Mouse (Mus musculus): Measurements from ENCODE around the gene Phospho1. TPM values are rescaled to one million over a fixed set of nuclear protein-coding genes. Genes with fewer than 3 reads are reported as not detected.
"Not testable (repeated sequence)": the region's sequence is repeated elsewhere in the genome, so short reads cannot be mapped to it uniquely, and the experiment has no call there.

Gene Phospho1
- polyA plus RNA-seq, 1 experiment from 2014 or later = 5.3 TPM

- Histone ChIP-seq H3K9me3 (replicated peaks) (no peaks in the 10 kb centered on the region), H3K4me3 (no peak overlapping the region), H3K9ac (no peak overlapping the region), H3K27me3 (no peaks in the 10 kb centered on the region), H3K4me2 (no peak overlapping the region), H3K27ac (no peak overlapping the region), H3K36me3 (no peaks in the 10 kb centered on the region), H3K4me1 (replicated peaks) (no peaks in the 10 kb centered on the region)
- no peak for ATAC-seq (replicated peaks; ENCODE audit: insufficient number of reproducible peaks, insufficient read depth, low FRiP score, low read depth)
- WGBS = 60% methylated on average over 6 of the region's 6 CpGs
Measured at GRCm38 (mm10) chr11:95869918-95870470, 45.7 kb downstream of the Phospho1 start.

GRCm38 (mm10) chr11:95875804-95876203 is 51.5 kb downstream of the Phospho1 start:
- no peak overlapping the region for H3K9ac ChIP-seq
- H3K4me2 ChIP-seq = no peak overlapping the region
- no peaks in the 10 kb centered on the region for H3K4me1 ChIP-seq (replicated peaks)
- H3K27ac ChIP-seq = no peak overlapping the region
- ATAC-seq (replicated peaks; ENCODE audit: insufficient number of reproducible peaks, insufficient read depth, low FRiP score, low read depth) = no peak
- H3K4me3 ChIP-seq = no peak overlapping the region
- H3K9me3 ChIP-seq (replicated peaks) = no peaks in the 10 kb centered on the region
- WGBS = 32% methylated on average over 9 of the region's 9 CpGs
- H3K27me3 ChIP-seq = 0 out of 2 replicates have a peak, but pooled peaks cover 1% of the 10 kb centered on the region
- no peaks in the 10 kb centered on the region for H3K36me3 ChIP-seq

- Histone ChIP-seq H3K9ac (no peak overlapping the region), H3K4me1 (replicated peaks) (no peaks in the 10 kb centered on the region), H3K4me3 (no peak overlapping the region), H3K4me2 (no peak overlapping the region), H3K27me3 (peaks cover 6% of the 10 kb centered on the region; the same call in 1 of the 2 replicates), H3K9me3 (replicated peaks) (no peaks in the 10 kb centered on the region), H3K36me3 (no peaks in the 10 kb centered on the region), H3K27ac (no peak overlapping the region)
- WGBS = 22% methylated on average over 7 of the region's 7 CpGs
- ATAC-seq (replicated peaks; ENCODE audit: insufficient number of reproducible peaks, insufficient read depth, low FRiP score, low read depth) = no peak
Measured at GRCm38 (mm10) chr11:95876296-95876695, 52.0 kb downstream of the Phospho1 start.

GRCm38 (mm10) chr11:95879861-95880260 is 55.6 kb downstream of the Phospho1 start:
- not testable (repeated sequence) for H3K4me2 ChIP-seq; H3K4me1 ChIP-seq (replicated peaks); H3K27me3 ChIP-seq; ATAC-seq (replicated peaks; ENCODE audit: insufficient number of reproducible peaks, insufficient read depth, low FRiP score, low read depth); H3K9me3 ChIP-seq (replicated peaks); H3K9ac ChIP-seq; H3K36me3 ChIP-seq; H3K4me3 ChIP-seq; H3K27ac ChIP-seq
- 80% methylated on average over 2 of the region's 2 CpGs for WGBS

Other genes starting within 250 kb of the Phospho1 start
- gene Ngfr, start 236.8 kb upstream of the Phospho1 start, polyA plus RNA-seq (2015; fragmentation: Nextera tagmentation; extraction: Ambion mirVana) = 3.0 and 6.8 TPM in 2 replicates
- gene Phb, start 157.5 kb upstream of the Phospho1 start, polyA plus RNA-seq (2015; fragmentation: Nextera tagmentation; extraction: Ambion mirVana) = 237 and 293 TPM in 2 replicates
- gene Zfp652, start 111.8 kb upstream of the Phospho1 start, polyA plus RNA-seq (2015; fragmentation: Nextera tagmentation; extraction: Ambion mirVana) = 12.9 and 14.3 TPM in 2 replicates
- 0.71 TPM in 2 replicates for gene B130006D01Rik, start 100.9 kb upstream of the Phospho1 start, polyA plus RNA-seq (2015; fragmentation: Nextera tagmentation; extraction: Ambion mirVana)
- 29.4 and 31.8 TPM in 2 replicates for gene Gngt2, start 12.7 kb downstream of the Phospho1 start, polyA plus RNA-seq (2015; fragmentation: Nextera tagmentation; extraction: Ambion mirVana)
- 13.0 and 22.0 TPM in 2 replicates for gene Abi3, start 18.0 kb downstream of the Phospho1 start, polyA plus RNA-seq (2015; fragmentation: Nextera tagmentation; extraction: Ambion mirVana)
- 0.23 and 1.4 TPM in 2 replicates for gene B4galnt2, start 90.4 kb downstream of the Phospho1 start, polyA plus RNA-seq (2015; fragmentation: Nextera tagmentation; extraction: Ambion mirVana)
- gene Igf2bp1, start 181.4 kb downstream of the Phospho1 start, polyA plus RNA-seq (2015; fragmentation: Nextera tagmentation; extraction: Ambion mirVana) = 20.6 and 25.7 TPM in 2 replicates
- not detected in 2 replicates for gene Gip, start 200.0 kb downstream of the Phospho1 start, polyA plus RNA-seq (2015; fragmentation: Nextera tagmentation; extraction: Ambion mirVana)
- gene Snf8, start 210.4 kb downstream of the Phospho1 start, polyA plus RNA-seq (2015; fragmentation: Nextera tagmentation; extraction: Ambion mirVana) = 65.5 and 74.2 TPM in 2 replicates
- 25.6 and 35.2 TPM in 2 replicates for gene Ube2z, start 240.9 kb downstream of the Phospho1 start, polyA plus RNA-seq (2015; fragmentation: Nextera tagmentation; extraction: Ambion mirVana)

Measured in heart, embryonic 15.5 days (tissue).